Mouse (Mus musculus) small intestine, adult 2 months (tissue): ENCODE measurements around the gene Vegfd. TPM values are rescaled to one million over a fixed set of nuclear protein-coding genes. Genes with fewer than 3 reads are reported as not detected.

Experiments used
- H3K27ac ChIP-seq: fragments of 200-500 bp; 2 replicates; pipeline ENCODE4 v1.5.1; 2012; ENCODE audit warnings: low read depth, low read length, control low read depth, inconsistent platforms; ENCODE audit not compliant: insufficient read depth
- H3K27me3 ChIP-seq: fragments of 200-500 bp; 2 replicates; pipeline ENCODE4 v1.6.1; 2012; ENCODE audit warnings: mild to moderate bottlenecking, moderate library complexity, low read length, inconsistent platforms; ENCODE audit not compliant: control insufficient read depth, insufficient read depth
- H3K36me3 ChIP-seq: fragments of 200-500 bp; 2 replicates; pipeline ENCODE4 v1.6.1; 2012; ENCODE audit warnings: mild to moderate bottlenecking, low read length, control low read depth, inconsistent platforms; ENCODE audit not compliant: control insufficient read depth, insufficient read depth
- H3K4me1 ChIP-seq: fragments of 200-500 bp; 2 replicates; pipeline ENCODE4 v1.6.1; 2012; ENCODE audit warnings: low read length, inconsistent platforms, mixed read lengths; ENCODE audit not compliant: control insufficient read depth, insufficient read depth, insufficient read length
- H3K4me3 ChIP-seq: fragments of 200-500 bp; 2 replicates; pipeline ENCODE4 v1.5.1; 2012; ENCODE audit warnings: low read depth, mild to moderate bottlenecking, control low read depth, inconsistent platforms, low read length, moderate library complexity
- CTCF ChIP-seq: fragments of 200-500 bp; IDR thresholded peaks from 2 replicates; pipeline ENCODE4 v1.5.1; 2012; ENCODE audit warnings: low read depth, mild to moderate bottlenecking, control low read depth, inconsistent platforms, low read length, moderate library complexity, mixed read lengths; ENCODE audit not compliant: insufficient replicate concordance, insufficient read length; ENCODE audit errors: extremely low read depth
- POLR2A ChIP-seq: fragments of 200-500 bp; IDR thresholded peaks from 2 replicates; pipeline ENCODE4 v1.6.1; 2012; ENCODE audit warnings: low read depth, mild to moderate bottlenecking, control low read depth, inconsistent platforms, low read length, moderate library complexity
- WGBS: fragments of 180-500 bp; shearing (Covaris S2); methylation state at CpG from one replicate; pipeline ENCODE4 v1.1.7; 2018; 5-methylcytosine and 5-hydroxymethylcytosine counted together
- polyA plus RNA-seq: library from polyadenylated mRNA; depleted of rRNA; stranded (reverse); fragments of >200 nt; gene quantifications from 2 replicates; pipeline ENCODE4 v1.2.3, GENCODE M21; 2012

Vegfd gene
- polyA plus RNA-seq, 1 experiment = 0.46 TPM

DNA sequence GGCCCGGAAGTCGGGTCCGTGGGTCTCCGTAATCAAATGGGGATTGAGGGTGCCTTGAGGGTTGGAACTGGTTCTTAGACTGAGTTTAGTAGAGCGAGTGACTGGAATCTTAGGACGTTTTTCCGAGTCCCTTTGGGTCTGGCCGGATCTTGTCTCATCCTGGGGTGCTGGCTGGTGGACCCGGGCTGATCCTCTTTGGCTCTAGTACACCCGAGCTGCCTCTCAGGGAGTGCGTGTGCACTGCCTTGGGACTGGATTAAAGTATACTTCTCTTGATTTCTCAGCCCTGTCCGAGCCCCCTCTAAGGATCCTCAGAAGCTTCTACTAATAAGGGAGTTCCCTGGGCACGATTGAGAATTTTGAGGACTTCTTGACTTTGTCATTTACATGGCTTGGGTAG is 46.8 kb downstream of the Vegfd start:
- Histone ChIP-seq H3K27me3 (no peaks in the 10 kb centered on the region), H3K27ac (peak overlapping the region; percentile 27), H3K4me1 (no peaks in the 10 kb centered on the region), H3K4me3 (peak overlapping the region; percentile 88), H3K36me3 (peaks cover 9% of the 10 kb centered on the region)
- no peak for TF ChIP-seq CTCF
- TF ChIP-seq POLR2A = no peak
- WGBS = 9% methylated on average over 13 of the region's 13 CpGs

DNA sequence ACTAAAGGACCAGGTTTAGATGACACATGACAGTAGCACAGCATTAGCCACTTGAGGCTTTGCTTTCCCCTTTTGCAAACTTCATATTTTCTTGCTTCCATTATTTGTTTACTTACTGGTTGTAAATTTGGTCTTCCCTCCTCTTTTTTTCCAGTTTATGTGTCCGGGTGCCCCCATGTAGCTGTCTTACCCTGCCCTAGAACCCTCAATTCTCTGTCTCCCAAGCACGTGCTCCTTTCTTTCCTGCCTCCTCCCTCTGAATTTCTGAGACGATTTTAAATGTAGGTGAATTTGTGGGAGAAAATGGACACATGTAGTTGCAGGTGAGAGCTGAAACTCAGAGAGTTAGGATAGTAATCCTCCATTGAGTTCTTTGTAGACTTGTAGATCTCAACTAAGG is 47.3 kb downstream of the Vegfd start:
- Histone ChIP-seq H3K4me3 (no peak overlapping the region), H3K27me3 (no peaks in the 10 kb centered on the region), H3K4me1 (no peaks in the 10 kb centered on the region), H3K36me3 (peaks cover 10% of the 10 kb centered on the region), H3K27ac (no peak overlapping the region)
- no peak for TF ChIP-seq CTCF
- TF ChIP-seq POLR2A = no peak
- 22% methylated on average over 3 of the region's 3 CpGs for WGBS

DNA sequence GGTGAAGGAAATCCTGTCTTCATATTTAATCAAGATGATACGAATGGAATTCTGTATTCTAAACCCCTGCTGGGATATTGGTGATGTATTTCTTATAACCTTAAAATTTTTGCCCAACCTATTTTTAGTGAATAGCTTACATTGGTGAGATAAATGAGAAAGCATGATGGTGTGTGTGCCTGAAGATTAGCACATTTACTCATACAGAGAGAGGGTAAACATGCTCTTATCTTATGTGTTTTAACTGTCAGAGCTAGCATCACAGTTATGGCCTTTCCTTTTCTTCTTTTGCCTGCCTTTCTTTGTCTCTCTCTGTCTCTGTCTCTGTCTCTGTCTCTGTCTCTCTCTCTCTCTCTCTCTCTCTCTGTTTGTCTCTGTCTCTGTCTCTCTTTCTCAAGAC is 51.6 kb downstream of the Vegfd start:
- no peak for TF ChIP-seq CTCF
- TF ChIP-seq POLR2A = no peak
- no peaks in the 10 kb centered on the region for H3K4me1 ChIP-seq
- no peaks in the 10 kb centered on the region for H3K27me3 ChIP-seq
- no peak overlapping the region for H3K27ac ChIP-seq
- no peak overlapping the region for H3K4me3 ChIP-seq
- 87% methylated on average over 1 of the region's 1 CpGs for WGBS
- H3K36me3 ChIP-seq = peaks cover 14% of the 10 kb centered on the region

DNA sequence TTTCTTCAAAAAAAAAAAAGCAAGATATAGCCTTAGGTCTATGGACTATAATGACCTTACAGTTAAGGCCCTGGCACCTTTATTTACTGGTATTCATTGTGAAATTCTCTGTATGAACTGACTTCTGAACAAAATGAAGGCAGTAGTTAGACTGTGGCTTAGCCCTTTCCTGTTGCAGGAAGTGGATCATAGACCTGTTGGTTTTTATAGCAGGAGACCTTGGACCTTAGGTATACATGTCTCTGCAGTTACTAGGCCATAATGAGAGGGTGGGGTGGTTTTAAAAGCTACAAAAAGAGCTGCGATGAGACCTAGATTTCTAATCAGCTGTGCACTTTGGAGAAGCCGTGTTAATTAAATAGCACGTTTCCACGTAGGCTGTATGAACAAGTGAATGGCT is 54.1 kb downstream of the Vegfd start:
- no peaks in the 10 kb centered on the region for H3K27me3 ChIP-seq
- TF ChIP-seq CTCF = no peak
- TF ChIP-seq POLR2A = no peak
- WGBS = 40% methylated on average over 4 of the region's 4 CpGs
- peaks cover 5% of the 10 kb centered on the region; the same call in 1 of the 2 replicates for H3K4me1 ChIP-seq
- H3K27ac ChIP-seq = 0 out of 2 replicates have a peak overlapping the region, but pooled peaks have one; percentile 32
- peaks cover 24% of the 10 kb centered on the region for H3K36me3 ChIP-seq
- no peak overlapping the region for H3K4me3 ChIP-seq

GRCm38 (mm10) chrX:164428224-164428623 is 55.0 kb downstream of the Vegfd start:
- no peak overlapping the region for H3K4me3 ChIP-seq
- no peak for TF ChIP-seq CTCF
- no peak for TF ChIP-seq POLR2A
- H3K27me3 ChIP-seq = no peaks in the 10 kb centered on the region
- WGBS = 81% methylated on average over 2 of the region's 2 CpGs
- peaks cover 5% of the 10 kb centered on the region; the same call in 1 of the 2 replicates for H3K4me1 ChIP-seq
- no peak overlapping the region for H3K27ac ChIP-seq
- peaks cover 21% of the 10 kb centered on the region for H3K36me3 ChIP-seq

DNA sequence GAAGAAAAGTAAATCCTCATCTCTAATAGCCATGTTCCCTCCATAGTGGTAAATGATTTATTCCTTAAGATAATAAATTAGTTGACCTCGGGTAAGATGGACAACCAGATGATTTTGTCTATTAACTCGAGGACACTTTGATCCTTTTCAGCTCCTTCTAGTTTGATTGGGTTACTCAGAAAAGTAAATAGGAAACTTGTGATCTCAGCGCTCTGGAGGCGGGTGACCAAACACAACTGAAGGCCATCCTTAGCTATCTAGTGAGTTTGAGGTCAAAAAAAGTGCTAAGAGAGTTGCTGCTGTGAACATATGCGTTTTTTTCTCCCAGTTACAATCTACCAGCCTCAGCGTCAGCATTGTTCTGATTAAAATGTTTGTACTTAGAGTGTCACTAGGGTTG is 57.4 kb downstream of the Vegfd start:
- H3K27ac ChIP-seq = peak overlapping the region; percentile 61
- H3K36me3 ChIP-seq = peaks cover 20% of the 10 kb centered on the region
- 46% methylated on average over 6 of the region's 6 CpGs for WGBS
- H3K4me3 ChIP-seq = no peak overlapping the region
- H3K4me1 ChIP-seq = peaks cover 5% of the 10 kb centered on the region; the same call in 1 of the 2 replicates
- no peaks in the 10 kb centered on the region for H3K27me3 ChIP-seq
- TF ChIP-seq CTCF = no peak
- TF ChIP-seq POLR2A = no peak

GRCm38 (mm10) chrX:164431133-164431532 is 58.0 kb downstream of the Vegfd start:
- Histone ChIP-seq H3K4me1 (peaks cover 5% of the 10 kb centered on the region; the same call in 1 of the 2 replicates), H3K36me3 (peaks cover 20% of the 10 kb centered on the region), H3K27me3 (no peaks in the 10 kb centered on the region), H3K27ac (peak overlapping the region; percentile 78), H3K4me3 (no peak overlapping the region)
- WGBS = 64% methylated on average over 2 of the region's 2 CpGs
- TF ChIP-seq CTCF (no peak), POLR2A (no peak)

GRCm38 (mm10) chrX:164431541-164431940 is 58.4 kb downstream of the Vegfd start:
- Histone ChIP-seq H3K36me3 (peaks cover 20% of the 10 kb centered on the region), H3K27me3 (no peaks in the 10 kb centered on the region), H3K27ac (peak overlapping the region; percentile 78), H3K4me3 (no peak overlapping the region), H3K4me1 (peaks cover 5% of the 10 kb centered on the region; the same call in 1 of the 2 replicates)
- TF ChIP-seq CTCF = no peak
- no peak for TF ChIP-seq POLR2A
- WGBS = 71% methylated on average over 6 of the region's 6 CpGs
